42 mouse cellular contexts compared by ENCODE assay signal in genomic region chr5:90425191-90425590, GRCm38 (mm10). TPM values are rescaled to one million over a fixed set of nuclear protein-coding genes. Genes with fewer than 3 reads are reported as not detected.
"Had no signal": no experiment of that assay in that cellular context is flagged by ENCODE, and none has a peak within 500 bp of the region (broad histone marks: within the 10 kb centered on the region; RNA-seq: fewer than 3 reads in every experiment).

No protein-coding gene starts in this region.

- H3K9ac ChIP-seq: heart, embryonic 12.5 days; heart, embryonic 13.5 days; heart, embryonic 15.5 days; hindbrain, embryonic 12.5 days; hindbrain, embryonic 13.5 days; hindbrain, embryonic 14.5 days; hindbrain, embryonic 15.5 days; intestine, embryonic 15.5 days; kidney, embryonic 15.5 days had no signal

- DNase-seq: heart, postnatal 10 days; heart, postnatal 14 days; heart, postnatal 36 days; heart, postnatal 4 days; kidney, adult 11 months; kidney, adult 18-20 months; kidney, adult 2 months; kidney, adult 8-10 months; kidney, adult 9 months; kidney, postnatal 10 days; kidney, postnatal 14 days; kidney, postnatal 25 days; kidney, postnatal 36 days; kidney, postnatal 4 days; layer of hippocampus, adult 9-11 months; layer of hippocampus, postnatal 36 days had no signal

- ATAC-seq: hindbrain, embryonic 16.5 days; hindbrain, postnatal 0 days; inflammation-experienced regulatory T-cells, adult 6 months; intestine, embryonic 15.5 days; intestine, embryonic 16.5 days; intestine, postnatal 0 days had no signal

- H3K36me3 ChIP-seq: heart, embryonic 10.5 days; heart, embryonic 12.5 days; heart, embryonic 13.5 days; heart, embryonic 15.5 days; hindbrain, embryonic 10.5 days; hindbrain, embryonic 12.5 days; hindbrain, embryonic 13.5 days; hindbrain, embryonic 15.5 days; intestine, embryonic 15.5 days; kidney, embryonic 15.5 days had no signal

- H3K27ac ChIP-seq: heart, embryonic 10.5 days; heart, embryonic 13.5 days; heart, embryonic 15.5 days; hindbrain, embryonic 10.5 days; hindbrain, embryonic 12.5 days; hindbrain, embryonic 13.5 days; hindbrain, embryonic 14.5 days; hindbrain, embryonic 15.5 days; hindbrain, postnatal 0 days; intestine, embryonic 15.5 days; kidney, embryonic 15.5 days; kidney, postnatal 0 days; layer of hippocampus, adult 2 months had no signal

- H3K9me3 ChIP-seq: heart, embryonic 10.5 days; heart, embryonic 12.5 days; heart, embryonic 13.5 days; heart, embryonic 15.5 days; hindbrain, embryonic 10.5 days; hindbrain, embryonic 12.5 days; hindbrain, embryonic 13.5 days; hindbrain, embryonic 15.5 days; intestine, embryonic 15.5 days; kidney, embryonic 15.5 days had no signal

- H3K4me1 ChIP-seq: heart, embryonic 10.5 days; heart, embryonic 12.5 days; heart, embryonic 13.5 days; heart, embryonic 15.5 days; hindbrain, embryonic 10.5 days; hindbrain, embryonic 12.5 days; hindbrain, embryonic 13.5 days; hindbrain, embryonic 15.5 days; intestine, embryonic 15.5 days; kidney, embryonic 15.5 days had no signal

- H3K27me3 ChIP-seq: heart, embryonic 12.5 days; heart, embryonic 13.5 days; heart, embryonic 15.5 days; hindbrain, embryonic 12.5 days; hindbrain, embryonic 13.5 days; hindbrain, embryonic 15.5 days; intestine, embryonic 15.5 days; kidney, embryonic 15.5 days had no signal

- H3K4me2 ChIP-seq: heart, embryonic 11.5 days; heart, embryonic 12.5 days; heart, embryonic 13.5 days; heart, embryonic 15.5 days; hindbrain, embryonic 12.5 days; hindbrain, embryonic 13.5 days; hindbrain, embryonic 14.5 days; hindbrain, embryonic 15.5 days; intestine, embryonic 15.5 days; kidney, embryonic 15.5 days had no signal

- H3K4me3 ChIP-seq: heart, embryonic 10.5 days; heart, embryonic 12.5 days; heart, embryonic 13.5 days; heart, embryonic 15.5 days; hindbrain, embryonic 10.5 days; hindbrain, embryonic 12.5 days; hindbrain, embryonic 13.5 days; hindbrain, embryonic 15.5 days; intestine, embryonic 15.5 days; kidney, embryonic 15.5 days; layer of hippocampus, adult 2 months had no signal

RNA-seq across cellular contexts. Expression of gene Alb, which starts 35.5 kb away (rescaled TPM):
- total RNA-seq: heart, postnatal 25 days; heart, postnatal 36 days; hematopoietic stem cell, adult 5-6 weeks; layer of hippocampus, adult 18-20 months; layer of hippocampus, adult 2 months; layer of hippocampus, postnatal 10 days; layer of hippocampus, postnatal 14 days; layer of hippocampus, postnatal 25 days; layer of hippocampus, postnatal 36 days had no signal
- polyA plus RNA-seq: hindbrain, embryonic 10.5 days; hindbrain, embryonic 11.5 days; hindbrain, embryonic 12.5 days; hindbrain, embryonic 14.5 days; hindbrain, embryonic 16.5 days; hindbrain, postnatal 0 days; inflammation-experienced regulatory T-cells, adult 6 months had no signal
